Comparison of ENCODE assay signal across 14 mouse cellular contexts in genomic region chr4:137506629-137507028, GRCm38 (mm10). TPM values are rescaled to one million over a fixed set of nuclear protein-coding genes. Genes with fewer than 3 reads are reported as not detected.
"Had no signal": no experiment of that assay in that cellular context is flagged by ENCODE, and none has a peak within 500 bp of the region (broad histone marks: within the 10 kb centered on the region; RNA-seq: fewer than 3 reads in every experiment).

No protein-coding gene starts in this region.

- H3K27ac ChIP-seq: limb, embryonic 15.5 days; liver, embryonic 14.5 days; midbrain, embryonic 10.5 days; neural tube, embryonic 12.5 days had no signal

- H3K4me2 ChIP-seq: limb, embryonic 15.5 days; neural tube, embryonic 12.5 days had no signal

- H3K9me3 ChIP-seq: limb, embryonic 15.5 days; midbrain, embryonic 10.5 days; neural tube, embryonic 12.5 days had no signal

- DNase-seq: kidney, adult 11 months; kidney, postnatal 36 days; layer of hippocampus, adult 9-11 months; layer of hippocampus, postnatal 36 days; midbrain, embryonic 14.5 days; thymus, adult 18-20 months; thymus, postnatal 14 days had no signal

- H3K9ac ChIP-seq: limb, embryonic 15.5 days; liver, embryonic 14.5 days; neural tube, embryonic 12.5 days had no signal

- H3K27me3 ChIP-seq: limb, embryonic 15.5 days; neural tube, embryonic 12.5 days had no signal

- H3K4me3 ChIP-seq: limb, embryonic 15.5 days; midbrain, embryonic 10.5 days; neural tube, embryonic 12.5 days had no signal

RNA-seq across cellular contexts. Expression of gene 1700013G24Rik, which starts 53.5 kb away (rescaled TPM):
- polyA plus RNA-seq: kidney, embryonic 14.5 days; limb, embryonic 11.5 days; liver, embryonic 14.5 days; lung, embryonic 16.5 days; midbrain, embryonic 10.5 days; midbrain, embryonic 14.5 days; neural tube, embryonic 12.5 days had no signal
